Mouse (Mus musculus): ENCODE data around the gene Olfr610.
"Not testable (repeated sequence)": the region's sequence is repeated elsewhere in the genome, so short reads cannot be mapped to it uniquely, and the experiment has no call there.

Gene Olfr610

GRCm38 (mm10) chr7:103512022-103512421 lies at the start of gene Olfr610:
TSS of gene Olfr610 (minus strand) at chr7:103512122.
- no peak for DNase-seq

GRCm38 (mm10) chr7:103555779-103556178 lies 43.9 kb upstream of the Olfr610 start, which contains the start of gene Olfr615:
TSS of gene Olfr615 (plus strand) at chr7:103556079.
- no peak for DNase-seq

GRCm38 (mm10) chr7:103547774-103548173 lies 35.9 kb upstream of the Olfr610 start, which contains the start of gene Olfr613:
TSS of gene Olfr613 (plus strand) at chr7:103548074.
- no peak for DNase-seq

- DNase-seq, result not testable (repeated sequence)
Observed at GRCm38 (mm10) chr7:103542617-103543016, 30.7 kb upstream of the Olfr610 start, which contains the start of gene Olfr612. TSS of gene Olfr612 (minus strand) at chr7:103542717.

GRCm38 (mm10) chr7:103520746-103521145 lies 8.8 kb upstream of the Olfr610 start, which contains the start of gene Olfr611:
TSS of gene Olfr611 (minus strand) at chr7:103520846.
- DNase-seq, result not testable (repeated sequence)

GRCm38 (mm10) chr7:103497962-103498361 lies 14.0 kb downstream of the Olfr610 start, which contains the start of gene Olfr609:
TSS of gene Olfr609 (minus strand) at chr7:103498062.
- no peak for DNase-seq

GRCm38 (mm10) chr7:103477106-103477505 lies 34.8 kb downstream of the Olfr610 start:
- DNase-seq, result not testable (repeated sequence)

GRCm38 (mm10) chr7:103469577-103469976 lies 42.3 kb downstream of the Olfr610 start, which contains the start of gene Olfr608:
TSS of gene Olfr608 (plus strand) at chr7:103469877.
- no peak for DNase-seq

GRCm38 (mm10) chr7:103460590-103460989 lies 51.3 kb downstream of the Olfr610 start:
- no peak for DNase-seq

Data from liver (tissue).